1 mouse cellular context compared by ENCODE assay signal in the genomic region with DNA sequence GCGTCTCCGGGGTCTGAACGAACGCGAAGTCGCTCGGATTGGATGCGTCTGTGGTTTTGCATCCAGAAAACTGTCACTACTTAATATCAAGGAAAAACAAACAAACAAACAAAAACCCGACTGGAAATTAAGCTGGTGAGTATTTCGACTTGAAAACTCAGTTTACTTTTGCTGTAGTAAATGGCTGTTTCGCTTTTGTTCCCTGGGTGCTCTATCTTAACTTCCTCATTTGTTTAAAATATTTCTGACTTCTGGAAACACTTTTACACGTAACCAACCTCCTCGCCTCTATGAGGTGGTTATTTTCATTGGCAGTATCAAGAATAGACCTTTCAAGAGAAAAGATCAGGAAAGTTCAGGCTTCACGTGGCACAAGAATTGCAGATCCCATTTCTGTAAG.
TF ChIP-seq lines count a peak whose summit lies in the region.

No protein-coding gene starts in this region.

TF ChIP-seq in MEL, 35 proteins besides CTCF, POLR2A, EP300 and RAD21 (continued from another document):
- TF ChIP-seq MAX (IDR thresholded peaks at IDR 0.05; ENCODE audit: low read length) (0 out of 2 replicates have a peak, but pooled peaks have one; percentile 8), MAZ (IDR thresholded peaks at IDR 0.05; ENCODE audit: low read depth, low read length) (no peak), TBP (IDR thresholded peaks at IDR 0.05; ENCODE audit: low read depth, low read length) (no peak), MXI1 (IDR thresholded peaks at IDR 0.05; ENCODE audit: low read depth, low read length) (peak; percentile 76), ZC3H11A (IDR thresholded peaks at IDR 0.05; ENCODE audit: low read depth, low read length) (no peak), CHD2 (IDR thresholded peaks at IDR 0.05; ENCODE audit: low read length) (no peak), UBTF (IDR thresholded peaks at IDR 0.05; ENCODE audit: borderline replicate concordance, insufficient read depth, low read depth, low read length) (no peak), NELFE (IDR thresholded peaks at IDR 0.05; ENCODE audit: low read depth, low read length) (no peak), MYB (IDR thresholded peaks at IDR 0.05; ENCODE audit: low read depth, low read length) (no peak), MEF2A (IDR thresholded peaks at IDR 0.05; ENCODE audit: extremely low read depth, insufficient replicate concordance, low read depth, low read length, poor library complexity, severe bottlenecking) (no peak), KAT2A (conservative IDR thresholded peaks at IDR 0.05; ENCODE audit: low read depth, low read length) (no peak), USF1 (IDR thresholded peaks at IDR 0.05; ENCODE audit: low read depth, low read length) (no peak), CHD1 (IDR thresholded peaks at IDR 0.05; ENCODE audit: low read depth, low read length) (peak; percentile 80; the same call in 1 of the 2 replicates)
